ENCODE assay signal across 9 mouse cellular contexts in genomic region chr12:113187011-113187375, GRCm38 (mm10). TPM values are rescaled to one million over a fixed set of nuclear protein-coding genes. Genes with fewer than 3 reads are reported as not detected.
A peak's percentile ranks its signal among the peaks of the same experiment; 100 is the strongest.
DNase-seq lines count a peak whose midpoint lies in the region; ATAC-seq lines count a peak whose summit lies in the region.
"Had no signal": no experiment of that assay in that cellular context is flagged by ENCODE, and none has a peak within 500 bp of the region (broad histone marks: within the 10 kb centered on the region; RNA-seq: fewer than 3 reads in every experiment).

No protein-coding gene starts in this region.

- intact Hi-C loops in heart, postnatal 25 days (cut with DNase I) = no loop called here
- intact Hi-C loops in left cerebral cortex, postnatal 25 days (cut with DNase I) = loop anchor here (1.0 kb wide), 1 partner anchor 41 kb away; the partner anchor contains the start of gene Crip1

- 48% methylated on average over 4 of the region's 4 CpGs for WGBS in heart, embryonic 12.5 days
- 50% methylated on average over 4 of the region's 4 CpGs for WGBS in hindbrain, embryonic 10.5 days
- WGBS in midbrain, embryonic 12.5 days = 48% methylated on average over 4 of the region's 4 CpGs

- H3K4me3 ChIP-seq in heart, embryonic 12.5 days = peak overlapping the region; percentile 41
- peak overlapping the region; percentile 77 for H3K4me3 ChIP-seq in hindbrain, embryonic 10.5 days
- H3K4me3 ChIP-seq in midbrain, embryonic 12.5 days = peak overlapping the region; percentile 68

- no peak for DNase-seq in heart, postnatal 25 days (ENCODE audit: low spot score)
- DNase-seq in cerebellum, adult 9-10 months = peak; percentile 52
- DNase-seq in hindbrain, embryonic 10.5 days (ENCODE audit: low spot score) = no peak
- no peak for DNase-seq in adrenal gland, adult (ENCODE audit: inconsistent age in 2 of 2, low spot score in 1 of 2)
- DNase-seq in left cerebral cortex, postnatal 25 days (ENCODE audit: low spot score in 2 of 2) = no peak
- DNase-seq in urinary bladder, postnatal 4 days (ENCODE audit: low spot score in 2 of 2) = no peak

- peaks cover 61% of the 10 kb centered on the region for H3K27me3 ChIP-seq in heart, embryonic 12.5 days (replicated peaks)
- H3K27me3 ChIP-seq in hindbrain, embryonic 10.5 days (ENCODE audit: insufficient read depth, poor library complexity, severe bottlenecking) = peaks cover 39% of the 10 kb centered on the region
- peaks cover 18% of the 10 kb centered on the region for H3K27me3 ChIP-seq in midbrain, embryonic 12.5 days

- ATAC-seq in heart, embryonic 12.5 days (ENCODE audit: insufficient number of reproducible peaks, low FRiP score) = no peak
- ATAC-seq in midbrain, embryonic 12.5 days (ENCODE audit: low FRiP score, low read depth) = no peak

- H3K27ac ChIP-seq in heart, embryonic 12.5 days (ENCODE audit: poor library complexity, severe bottlenecking) = no peak overlapping the region
- H3K27ac ChIP-seq in hindbrain, embryonic 10.5 days = peak overlapping the region; percentile 71
- H3K27ac ChIP-seq in midbrain, embryonic 12.5 days (replicated peaks) = no peak overlapping the region

- peak overlapping the region; percentile 50; the same call in 1 of the 2 replicates for H3K9ac ChIP-seq in heart, embryonic 12.5 days
- peak overlapping the region; percentile 80 for H3K9ac ChIP-seq in midbrain, embryonic 12.5 days (replicated peaks)

- H3K36me3 ChIP-seq in heart, embryonic 12.5 days = no peaks in the 10 kb centered on the region
- H3K36me3 ChIP-seq in hindbrain, embryonic 10.5 days = peaks cover 31% of the 10 kb centered on the region
- H3K36me3 ChIP-seq in midbrain, embryonic 12.5 days = peaks cover 30% of the 10 kb centered on the region

- peak overlapping the region; percentile 98 for H3K4me2 ChIP-seq in heart, embryonic 12.5 days
- H3K4me2 ChIP-seq in midbrain, embryonic 12.5 days (replicated peaks) = peak overlapping the region; percentile 85

- no peaks in the 10 kb centered on the region for H3K9me3 ChIP-seq in heart, embryonic 12.5 days (replicated peaks)
- no peaks in the 10 kb centered on the region; the same call in 1 of the 2 replicates for H3K9me3 ChIP-seq in hindbrain, embryonic 10.5 days
- no peaks in the 10 kb centered on the region for H3K9me3 ChIP-seq in midbrain, embryonic 12.5 days

- peaks cover 24% of the 10 kb centered on the region for H3K4me1 ChIP-seq in heart, embryonic 12.5 days (replicated peaks)
- peaks cover 34% of the 10 kb centered on the region for H3K4me1 ChIP-seq in hindbrain, embryonic 10.5 days (replicated peaks)
- peaks cover 24% of the 10 kb centered on the region for H3K4me1 ChIP-seq in midbrain, embryonic 12.5 days

RNA-seq across cellular contexts. Expression of gene Tmem121, which starts 1.3 kb away (rescaled TPM):
- 2.0 and 2.1 TPM in 2 replicates for polyA plus RNA-seq in heart, embryonic 12.5 days (2016; fragmentation: Nextera tagmentation; extraction: Ambion mirVana)
- under 1 TPM in 1 of 2 experiments, not detected in 1; 0.17 TPM for total RNA-seq in heart, postnatal 25 days (2021)
- 16.4 and 24.8 TPM in 2 replicates for polyA plus RNA-seq in hindbrain, embryonic 10.5 days (2016; fragmentation: Nextera tagmentation; extraction: Ambion mirVana)
- polyA plus RNA-seq in midbrain, embryonic 12.5 days (2016; fragmentation: Nextera tagmentation; extraction: Ambion mirVana) = 25.1 and 25.3 TPM in 2 replicates
- total RNA-seq in left cerebral cortex, postnatal 25 days (2021) = 10 to 100 TPM; 26.3 to 29.6 TPM
- total RNA-seq: CH12.LX had no signal

RNA-seq across cellular contexts. Expression of gene Tedc1, which starts 30.8 kb away (rescaled TPM):
- polyA plus RNA-seq in heart, embryonic 12.5 days (2016; fragmentation: Nextera tagmentation; extraction: Ambion mirVana) = 24.5 and 26.9 TPM in 2 replicates
- total RNA-seq in heart, postnatal 25 days (2021) = under 1 TPM; 0.61 to 0.83 TPM
- 59.5 and 66.4 TPM in 2 replicates for polyA plus RNA-seq in hindbrain, embryonic 10.5 days (2016; fragmentation: Nextera tagmentation; extraction: Ambion mirVana)
- 43.5 and 44.3 TPM in 2 replicates for polyA plus RNA-seq in midbrain, embryonic 12.5 days (2016; fragmentation: Nextera tagmentation; extraction: Ambion mirVana)
- total RNA-seq in left cerebral cortex, postnatal 25 days (2021) = 1 to 10 TPM; 1.4 to 1.8 TPM

RNA-seq across cellular contexts. Expression of gene Crip1, which starts 40.9 kb away (rescaled TPM):
- 464 and 485 TPM in 2 replicates for polyA plus RNA-seq in heart, embryonic 12.5 days (2016; fragmentation: Nextera tagmentation; extraction: Ambion mirVana)
- total RNA-seq in heart, postnatal 25 days (2021) = 100 to 1,000 TPM; 178 to 211 TPM
- polyA plus RNA-seq in hindbrain, embryonic 10.5 days (2016; fragmentation: Nextera tagmentation; extraction: Ambion mirVana) = 84.9 and 97.7 TPM in 2 replicates
- 70.4 and 86.3 TPM in 2 replicates for polyA plus RNA-seq in midbrain, embryonic 12.5 days (2016; fragmentation: Nextera tagmentation; extraction: Ambion mirVana)
- total RNA-seq in left cerebral cortex, postnatal 25 days (2021) = 10 to 100 TPM; 12.4 to 15.2 TPM

RNA-seq across cellular contexts. Expression of gene Crip2, which starts 47.0 kb away (rescaled TPM):
- polyA plus RNA-seq in heart, embryonic 12.5 days (2016; fragmentation: Nextera tagmentation; extraction: Ambion mirVana) = 1,186 and 1,223 TPM in 2 replicates
- 1,000 to 10,000 TPM; 1,410 to 1,505 TPM for total RNA-seq in heart, postnatal 25 days (2021)
- polyA plus RNA-seq in hindbrain, embryonic 10.5 days (2016; fragmentation: Nextera tagmentation; extraction: Ambion mirVana) = 195 and 260 TPM in 2 replicates
- polyA plus RNA-seq in midbrain, embryonic 12.5 days (2016; fragmentation: Nextera tagmentation; extraction: Ambion mirVana) = 257 and 284 TPM in 2 replicates
- 100 to 1,000 TPM; 160 to 161 TPM for total RNA-seq in left cerebral cortex, postnatal 25 days (2021)
